Mouse (Mus musculus): ENCODE data around the gene Des.

Des gene

GRCm38 (mm10) chr1:75360112-75361031 is at the start of gene Des:
TSS of gene Des (plus strand) at chr1:75360329.
- DNase-seq (ENCODE audit: low spot score in 2 of 2): peak in 1 of 2 experiments; percentile 17

GRCm38 (mm10) chr1:75311694-75312093 is 48.4 kb upstream of the Des start:
- DNase-seq (ENCODE audit: low spot score in 2 of 2): no peak

- no peak for DNase-seq (ENCODE audit: low spot score in 2 of 2)
Measured at GRCm38 (mm10) chr1:75315011-75315410, 45.1 kb upstream of the Des start.

- DNase-seq (ENCODE audit: low spot score in 2 of 2): no peak
Measured at GRCm38 (mm10) chr1:75315456-75316365, 44.4 kb upstream of the Des start.

GRCm38 (mm10) chr1:75316861-75317240 is 43.3 kb upstream of the Des start:
- DNase-seq (ENCODE audit: low spot score in 2 of 2): peak; percentile 71 to 82

- peak; percentile 100 for DNase-seq (ENCODE audit: low spot score in 2 of 2)
Measured at GRCm38 (mm10) chr1:75317241-75318201, 42.6 kb upstream of the Des start, which contains the start of gene Dnpep. TSS of gene Dnpep (minus strand) at chr1:75317990.

GRCm38 (mm10) chr1:75318301-75318700 is 41.8 kb upstream of the Des start:
- no peak for DNase-seq (ENCODE audit: low spot score in 2 of 2)

- DNase-seq (ENCODE audit: low spot score in 2 of 2): no peak
Measured at GRCm38 (mm10) chr1:75318736-75319135, 41.4 kb upstream of the Des start.

GRCm38 (mm10) chr1:75319166-75319565 is 41.0 kb upstream of the Des start:
- DNase-seq (ENCODE audit: low spot score in 2 of 2): no peak

- DNase-seq (ENCODE audit: low spot score in 2 of 2): no peak
Measured at GRCm38 (mm10) chr1:75327461-75327860, 32.7 kb upstream of the Des start.

- DNase-seq (ENCODE audit: low spot score in 2 of 2): no peak
Measured at GRCm38 (mm10) chr1:75331271-75331670, 28.9 kb upstream of the Des start.

- DNase-seq (ENCODE audit: low spot score in 2 of 2): no peak
Measured at GRCm38 (mm10) chr1:75336461-75336860, 23.7 kb upstream of the Des start.

GRCm38 (mm10) chr1:75337097-75337496 is 23.0 kb upstream of the Des start:
- DNase-seq (ENCODE audit: low spot score in 2 of 2): no peak

GRCm38 (mm10) chr1:75338091-75338694 is 21.9 kb upstream of the Des start:
- DNase-seq (ENCODE audit: low spot score in 2 of 2): no peak

GRCm38 (mm10) chr1:75339337-75339736 is 20.8 kb upstream of the Des start:
- DNase-seq (ENCODE audit: low spot score in 2 of 2): no peak

- no peak for DNase-seq (ENCODE audit: low spot score in 2 of 2)
Measured at GRCm38 (mm10) chr1:75340519-75340918, 19.6 kb upstream of the Des start.

GRCm38 (mm10) chr1:75342874-75343416 is 17.2 kb upstream of the Des start:
- DNase-seq (ENCODE audit: low spot score in 2 of 2): peak in 1 of 2 experiments; percentile 21

GRCm38 (mm10) chr1:75344291-75345035 is 15.7 kb upstream of the Des start:
- DNase-seq (ENCODE audit: low spot score in 2 of 2): no peak

- no peak for DNase-seq (ENCODE audit: low spot score in 2 of 2)
Measured at GRCm38 (mm10) chr1:75345036-75345935, 14.8 kb upstream of the Des start.
